Mouse (Mus musculus) cortical plate, adult 2 months (tissue): ENCODE measurements around the gene Slc39a11.

ENCODE experiments used
- CTCF ChIP-seq: fragments of 200-500 bp; IDR thresholded peaks from 2 replicates; pipeline ENCODE4 v1.5.1; 2011; ENCODE audit warnings: mild to moderate bottlenecking, control low read depth, low read length; ENCODE audit not compliant: insufficient read depth; ENCODE audit errors: extremely low read depth
- POLR2A ChIP-seq: fragments of 200-500 bp; IDR thresholded peaks from 2 replicates; pipeline ENCODE4 v1.6.1; 2011; ENCODE audit warnings: mild to moderate bottlenecking, low read length, control low read depth; ENCODE audit not compliant: insufficient read depth; ENCODE audit errors: extremely low read depth

GRCm38 (mm10) chr11:113309265-113309951, 340.5 kb downstream of the Slc39a11 start:
- no peak for TF ChIP-seq POLR2A
- TF ChIP-seq CTCF, result no peak
